Comparison of ENCODE assay signal across 12 mouse cellular contexts in genomic region chr12:26394485-26395470, GRCm38 (mm10). TPM values are rescaled to one million over a fixed set of nuclear protein-coding genes. Genes with fewer than 3 reads are reported as not detected.
A peak's percentile ranks its signal among the peaks of the same experiment; 100 is the strongest.
DNase-seq lines count a peak whose midpoint lies in the region; ATAC-seq lines count a peak whose summit lies in the region.
"Had no signal": no experiment of that assay in that cellular context is flagged by ENCODE, and none has a peak within 500 bp of the region (broad histone marks: within the 10 kb centered on the region; RNA-seq: fewer than 3 reads in every experiment).

No protein-coding gene starts in this region.

- H3K4me3 ChIP-seq in embryonic facial prominence, embryonic 11.5 days (ENCODE audit: low read depth, low read length), result no peak overlapping the region
- H3K4me3 ChIP-seq in hindbrain, embryonic 10.5 days, result no peak overlapping the region
- H3K4me3 ChIP-seq: gastrocnemius, adult 2 months; heart, embryonic 15.5 days; stomach, embryonic 15.5 days had no signal

- H3K4me1 ChIP-seq in embryonic facial prominence, embryonic 11.5 days (ENCODE audit: control insufficient read depth, insufficient read depth, low read length), result no peaks in the 10 kb centered on the region; the same call in 1 of the 2 replicates
- peaks cover 20% of the 10 kb centered on the region for H3K4me1 ChIP-seq in hindbrain, embryonic 10.5 days (replicated peaks)
- H3K4me1 ChIP-seq: heart, embryonic 15.5 days; stomach, embryonic 15.5 days had no signal

- H3K9ac ChIP-seq in embryonic facial prominence, embryonic 11.5 days (replicated peaks; ENCODE audit: low read length), result no peak overlapping the region
- H3K9ac ChIP-seq: heart, embryonic 15.5 days; liver, embryonic 14.5 days; stomach, embryonic 15.5 days had no signal

- intact Hi-C loops in gastrocnemius, postnatal 36 days (cut with DNase I), result loop anchor here (5.0 kb wide), 1 partner anchor 62 kb away; no protein-coding TSS in a partner anchor
- intact Hi-C loops in gastrocnemius, postnatal 14 days (cut with DNase I; ENCODE audit: low total_unique reads), result loop anchor here (5.0 kb wide), 1 partner anchor 1582 kb away; no protein-coding TSS in a partner anchor

- H3K4me2 ChIP-seq in embryonic facial prominence, embryonic 11.5 days (ENCODE audit: low read depth, low read length), result no peak overlapping the region
- H3K4me2 ChIP-seq: heart, embryonic 15.5 days; stomach, embryonic 15.5 days had no signal

- WGBS in embryonic facial prominence, embryonic 11.5 days, result 42% methylated on average over 13 of the region's 13 CpGs
- 78% methylated on average over 13 of the region's 13 CpGs for WGBS in hindbrain, embryonic 10.5 days

- no peaks in the 10 kb centered on the region for H3K9me3 ChIP-seq in embryonic facial prominence, embryonic 11.5 days (replicated peaks; ENCODE audit: control insufficient read depth, low read length)
- no peaks in the 10 kb centered on the region for H3K9me3 ChIP-seq in hindbrain, embryonic 10.5 days
- H3K9me3 ChIP-seq: heart, embryonic 15.5 days; stomach, embryonic 15.5 days had no signal

- no peaks in the 10 kb centered on the region for H3K36me3 ChIP-seq in embryonic facial prominence, embryonic 11.5 days (replicated peaks; ENCODE audit: control insufficient read depth, insufficient read depth, low read depth, low read length)
- H3K36me3 ChIP-seq in hindbrain, embryonic 10.5 days, result peaks cover 16% of the 10 kb centered on the region
- H3K36me3 ChIP-seq: heart, embryonic 15.5 days; stomach, embryonic 15.5 days had no signal

- ATAC-seq in embryonic facial prominence, embryonic 11.5 days (replicated peaks; ENCODE audit: insufficient number of reproducible peaks, low FRiP score, low TSS enrichment, low read depth), result 0 out of 2 replicates have a peak, but pooled peaks have one; percentile 44
- ATAC-seq: intestine, postnatal 0 days had no signal

- peak; percentile 56 for DNase-seq in Muller cell, postnatal 12 days (ENCODE audit: inconsistent ontology term)
- DNase-seq in embryonic facial prominence, embryonic 11.5 days (ENCODE audit: low spot score), result no peak
- DNase-seq in hindbrain, embryonic 10.5 days (ENCODE audit: low spot score), result peak; percentile 20
- peak; percentile 64 for DNase-seq in mesoderm, embryonic 11.5 days (ENCODE audit: low read depth, low spot score)
- no peak for DNase-seq in gastrocnemius, postnatal 36 days
- no peak for DNase-seq in adrenal gland, adult (ENCODE audit: inconsistent age in 2 of 2, low spot score in 1 of 2)
- DNase-seq in gastrocnemius, postnatal 14 days, result no peak
- DNase-seq: gastrocnemius, adult 2 months had no signal

- H3K27me3 ChIP-seq in embryonic facial prominence, embryonic 11.5 days (ENCODE audit: control insufficient read depth, insufficient read depth, low read length), result no peaks in the 10 kb centered on the region
- no peaks in the 10 kb centered on the region for H3K27me3 ChIP-seq in hindbrain, embryonic 10.5 days (ENCODE audit: insufficient read depth, poor library complexity, severe bottlenecking)
- H3K27me3 ChIP-seq: heart, embryonic 15.5 days; stomach, embryonic 15.5 days had no signal

- no peak overlapping the region; the same call in 1 of the 2 replicates for H3K27ac ChIP-seq in embryonic facial prominence, embryonic 11.5 days (replicated peaks; ENCODE audit: low read depth, low read length)
- H3K27ac ChIP-seq in hindbrain, embryonic 10.5 days, result 0 out of 2 replicates have a peak overlapping the region, but pooled peaks have one; percentile 46
- H3K27ac ChIP-seq: gastrocnemius, adult 2 months; heart, embryonic 15.5 days; liver, embryonic 14.5 days; stomach, embryonic 15.5 days had no signal

RNA-seq across cellular contexts. Expression of gene Rnf144a, which starts 20.3 kb away (rescaled TPM):
- polyA plus RNA-seq in embryonic facial prominence, embryonic 11.5 days (2014; fragmentation: Nextera tagmentation; extraction: Ambion mirVana), result 31.7 and 32.2 TPM in 2 replicates
- polyA plus RNA-seq in hindbrain, embryonic 10.5 days (2016; fragmentation: Nextera tagmentation; extraction: Ambion mirVana), result 34.3 and 38.4 TPM in 2 replicates
- total RNA-seq in gastrocnemius, postnatal 36 days (2021), result 1 to 10 TPM; 5.2 to 6.6 TPM
- 10 to 100 TPM; 18.7 to 22.9 TPM for total RNA-seq in gastrocnemius, postnatal 14 days (2021)

Comparison
In these comparisons a context has a peak if more than half of its experiments do, and no peak if none do; other contexts are left out.
1. DNase-seq: peak in Muller cell, postnatal 12 days (single experiment), hindbrain, embryonic 10.5 days (single experiment) and mesoderm, embryonic 11.5 days (single experiment); none in embryonic facial prominence, embryonic 11.5 days (single experiment), gastrocnemius, postnatal 36 days (0 of 2), adrenal gland, adult (0 of 2) and gastrocnemius, postnatal 14 days (single experiment).